In genomic region chr2:136891068-136891950, GRCm38 (mm10) we compare ENCODE assay signal across 8 mouse cellular contexts. TPM values are rescaled to one million over a fixed set of nuclear protein-coding genes. Genes with fewer than 3 reads are reported as not detected.
DNase-seq lines count a peak whose midpoint lies in the region; ATAC-seq lines count a peak whose summit lies in the region.

Slx4ip (plus strand) TSS chr2:136891218.
AL731706.1 (minus strand) TSS chr2:136891389.
Mkks (minus strand) TSS chr2:136891389.

- peak; percentile 100 for DNase-seq in adipocyte (ENCODE audit: low spot score)
- DNase-seq in embryo, embryonic 10 days (ENCODE audit: low spot score) = peak; percentile 100
- peak; percentile 97 for DNase-seq in gastrocnemius, postnatal 10 days
- peak; percentile 100 for DNase-seq in induced T-regulatory cell, adult 2 months (ENCODE audit: low read depth)
- peak; percentile 99 to 100 for DNase-seq in left cerebral cortex, adult 9 months (ENCODE audit: low spot score in 2 of 2)
- peak; percentile 96 for DNase-seq in right cerebral cortex, postnatal 14 days
- DNase-seq in urinary bladder, postnatal 36 days (ENCODE audit: low spot score in 2 of 2) = peak; percentile 99 to 100

- peak; percentile 73 for ATAC-seq in megakaryocyte progenitor cell, adult 5-6 weeks (replicated peaks; ENCODE audit: poor library complexity)

RNA-seq across cellular contexts. Expression of gene Slx4ip, which starts in this region (rescaled TPM):
- 1 to 10 TPM; 2.5 to 2.6 TPM for total RNA-seq in gastrocnemius, postnatal 10 days (2021)
- total RNA-seq in megakaryocyte progenitor cell, adult 5-6 weeks (2015) = 7.8 and 8.3 TPM in 2 replicates
- 4.6 and 6.2 TPM in 2 replicates for total RNA-seq in megakaryocyte progenitor cell, adult 5-6 weeks (2017)

RNA-seq across cellular contexts. Expression of gene AL731706.1, which starts in this region (rescaled TPM):
- total RNA-seq in gastrocnemius, postnatal 10 days (2021) = 10 to 100 TPM; 11.4 to 16.9 TPM
- 5.8 and 20.7 TPM in 2 replicates for total RNA-seq in megakaryocyte progenitor cell, adult 5-6 weeks (2015)
- total RNA-seq in megakaryocyte progenitor cell, adult 5-6 weeks (2017) = 9.9 and 21.6 TPM in 2 replicates

RNA-seq across cellular contexts. Expression of gene Mkks, which starts in this region (rescaled TPM):
- 10 to 100 TPM; 18.6 to 23.8 TPM for total RNA-seq in gastrocnemius, postnatal 10 days (2021)
- 19.4 and 28.2 TPM in 2 replicates for total RNA-seq in megakaryocyte progenitor cell, adult 5-6 weeks (2015)
- total RNA-seq in megakaryocyte progenitor cell, adult 5-6 weeks (2017) = 6.6 and 8.7 TPM in 2 replicates

Comparison
In these comparisons a context has a peak if more than half of its experiments do, and no peak if none do; other contexts are left out.
1. Peak in every context shown above with its lines: DNase-seq and ATAC-seq.